Mouse (Mus musculus) cortical plate, adult 2 months (tissue): ENCODE results near the gene Chd3.

ENCODE experiments used
- CTCF ChIP-seq: fragments of 200-500 bp; IDR thresholded peaks from 2 replicates; pipeline ENCODE4 v1.5.1; 2011; ENCODE audit warnings: mild to moderate bottlenecking, control low read depth, low read length; ENCODE audit not compliant: insufficient read depth; ENCODE audit errors: extremely low read depth
- POLR2A ChIP-seq: fragments of 200-500 bp; IDR thresholded peaks from 2 replicates; pipeline ENCODE4 v1.6.1; 2011; ENCODE audit warnings: mild to moderate bottlenecking, low read length, control low read depth; ENCODE audit not compliant: insufficient read depth; ENCODE audit errors: extremely low read depth

DNA sequence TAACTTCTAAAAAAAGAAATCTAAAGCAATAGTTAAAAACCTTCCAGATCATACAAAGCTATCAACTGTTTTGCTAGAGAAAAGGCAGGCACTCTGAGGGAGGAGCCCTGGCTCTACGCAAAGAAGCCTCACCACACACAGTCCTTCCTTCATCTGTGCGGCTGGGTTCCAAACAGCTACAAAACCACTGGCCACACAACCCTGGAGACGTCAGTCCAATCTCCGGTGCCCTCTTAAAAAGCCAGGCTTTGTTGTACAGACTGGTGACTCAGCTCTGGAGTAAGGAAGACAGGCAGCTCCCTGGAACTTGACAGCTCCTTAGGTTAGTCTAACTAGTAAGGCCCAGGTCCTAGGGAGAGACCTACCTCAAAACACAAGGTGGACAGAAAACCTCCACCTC is 6.4 kb upstream of the Chd3 start:
- TF ChIP-seq CTCF = no peak
- TF ChIP-seq POLR2A = no peak
